Mouse (Mus musculus) heart, postnatal 14 days (tissue): ENCODE measurements around the gene Mcf2l. TPM values are rescaled to one million over a fixed set of nuclear protein-coding genes. Genes with fewer than 3 reads are reported as not detected.

Source experiments
- DNase-seq, 2 experiments: peaks; one replicate each; pipeline ENCODE4 v3.0.0; 2021 to 2022
- intact Hi-C: fragments of 180-260 bp; cut with DNase I; formaldehyde crosslinking; loops from one replicate; pipeline ENCODE4 v1.15.1; 2025
- microRNA-seq, 2 experiments: library from miRNA; unstranded; fragments of <30 nt; microRNA quantifications; one replicate each; pipeline ENCODE4 v1.2.0; 2021 to 2022
- total RNA-seq, 2 experiments: library from RNA; stranded (reverse); gene quantifications; 2 replicates each; pipeline ENCODE4 v1.2.3; 2021

Mcf2l gene
- total RNA-seq, 2 experiments from 2014 or later: 104 to 109 TPM

- no peak for DNase-seq
- intact Hi-C loops: no loop called here
Observed at GRCm38 (mm10) chr8:13037569-13037968, 164.0 kb downstream of the Mcf2l start.

GRCm38 (mm10) chr8:13039054-13039453, 165.4 kb downstream of the Mcf2l start:
- intact Hi-C loops: no loop called here
- DNase-seq: no peak

GRCm38 (mm10) chr8:13041459-13041858, 167.9 kb downstream of the Mcf2l start:
- DNase-seq: no peak
- intact Hi-C loops: no loop called here

GRCm38 (mm10) chr8:13047652-13048051, 174.0 kb downstream of the Mcf2l start:
- no peak for DNase-seq
- intact Hi-C loops: no loop called here

- no peak for DNase-seq
- intact Hi-C loops: no loop called here
Observed at GRCm38 (mm10) chr8:13050550-13050949, 176.9 kb downstream of the Mcf2l start.

GRCm38 (mm10) chr8:13057351-13057750, 183.7 kb downstream of the Mcf2l start:
- intact Hi-C loops: no loop called here
- no peak for DNase-seq

GRCm38 (mm10) chr8:13060441-13061150, 187.0 kb downstream of the Mcf2l start, which contains the start of gene Proz:
Gene Proz (plus strand): TSS chr8:13060914.
- intact Hi-C loops: no loop called here
- no peak for DNase-seq

GRCm38 (mm10) chr8:13063112-13063511, 189.5 kb downstream of the Mcf2l start:
- intact Hi-C loops: no loop called here
- no peak for DNase-seq

Small RNAs within 50 kb of the gene (microRNA-seq; reads per million reads assigned to microRNA genes)
- gene Gm38671: 0 to 0.36 reads per million in 2 experiments

Other genes starting within 250 kb of the Mcf2l start
- gene Tubgcp3, start 201.6 kb upstream of the Mcf2l start, total RNA-seq: 10 to 100 TPM; 15.5 to 16.0 TPM
- 10 to 100 TPM; 80.4 to 85.6 TPM for gene Atp11a, start 116.8 kb upstream of the Mcf2l start, total RNA-seq
- gene F7, start 152.2 kb downstream of the Mcf2l start, total RNA-seq: under 1 TPM; 0.15 to 0.19 TPM
- gene F10, start 163.5 kb downstream of the Mcf2l start, total RNA-seq: under 1 TPM; 0.67 to 0.71 TPM
- gene Proz, start 187.1 kb downstream of the Mcf2l start, total RNA-seq: not detected
- 10 to 100 TPM in 1 of 2 experiments, 1 to 10 TPM in 1; 8.8 to 10.7 TPM for gene Pcid2, start 231.7 kb downstream of the Mcf2l start, total RNA-seq
- gene Cul4a, start 231.8 kb downstream of the Mcf2l start, total RNA-seq: 10 to 100 TPM; 78.0 to 78.3 TPM